Mouse (Mus musculus): ENCODE data around the gene Aars2. TPM values are rescaled to one million over a fixed set of nuclear protein-coding genes. Genes with fewer than 3 reads are reported as not detected.
A peak's percentile ranks its signal among the peaks of the same experiment; 100 is the strongest.

The Aars2 gene
- total RNA-seq, 2 experiments from 2014 or later, result 17.7 to 19.7 TPM

- peak in 1 of 2 experiments; percentile 22 for DNase-seq
These were observed 51.6 kb downstream of the Aars2 start for GRCm38 (mm10) chr17:45557998-45558862.

GRCm38 (mm10) chr17:45559732-45560525 is 53.3 kb downstream of the Aars2 start:
- DNase-seq, result no peak

GRCm38 (mm10) chr17:45563216-45563615 is 56.6 kb downstream of the Aars2 start:
- DNase-seq, result no peak

GRCm38 (mm10) chr17:45563655-45564530 is 57.3 kb downstream of the Aars2 start, which contains the start of gene Slc35b2:
TSS of gene Slc35b2 (plus strand) at chr17:45563874.
- peak; percentile 96 to 97 for DNase-seq

GRCm38 (mm10) chr17:45564531-45565084 is 58.0 kb downstream of the Aars2 start:
- DNase-seq, result no peak

- no peak for DNase-seq
These were observed 58.5 kb downstream of the Aars2 start for GRCm38 (mm10) chr17:45565103-45565502.

- DNase-seq, result no peak
These were observed 59.4 kb downstream of the Aars2 start for GRCm38 (mm10) chr17:45566031-45566359.

- DNase-seq, result no peak
These were observed 59.9 kb downstream of the Aars2 start for GRCm38 (mm10) chr17:45566360-45567161.

GRCm38 (mm10) chr17:45567162-45567601 is 60.5 kb downstream of the Aars2 start:
- DNase-seq, result no peak

GRCm38 (mm10) chr17:45568990-45569389 is 62.3 kb downstream of the Aars2 start:
- DNase-seq, result no peak

GRCm38 (mm10) chr17:45569999-45570398 is 63.4 kb downstream of the Aars2 start:
- no peak for DNase-seq

Other genes starting within 250 kb of the Aars2 start
- 10 to 100 TPM; 38.0 to 38.2 TPM for gene Cdc5l, start 73.1 kb upstream of the Aars2 start, total RNA-seq (2021)
- under 1 TPM in 1 of 2 experiments, not detected in 1; 0.33 TPM for gene Spats1, start 31.4 kb upstream of the Aars2 start, total RNA-seq (2021)
- not detected for gene Tcte1, start 16.6 kb downstream of the Aars2 start, total RNA-seq (2021)
- under 1 TPM in 1 of 2 experiments, not detected in 1; 0.05 TPM for gene Tmem151b, start 42.8 kb downstream of the Aars2 start, total RNA-seq (2021)
- 1 to 10 TPM; 1.2 to 3.1 TPM for gene Nfkbie, start 48.9 kb downstream of the Aars2 start, total RNA-seq (2021)
- 10 to 100 TPM; 23.4 to 26.0 TPM for gene Slc35b2, start 57.0 kb downstream of the Aars2 start, total RNA-seq (2021)
- gene Hsp90ab1, start 66.4 kb downstream of the Aars2 start, total RNA-seq (2021), result 1,000 to 10,000 TPM; 1,354 to 1,581 TPM
- 10 to 100 TPM; 65.0 to 67.4 TPM for gene Slc29a1, start 92.8 kb downstream of the Aars2 start, total RNA-seq (2021)
- gene Mymx, start 95.3 kb downstream of the Aars2 start, total RNA-seq (2021), result not detected
- gene Capn11, start 152.5 kb downstream of the Aars2 start, total RNA-seq (2021), result under 1 TPM; 0.17 to 0.57 TPM
- gene Mrpl14, start 179.5 kb downstream of the Aars2 start, total RNA-seq (2021), result 100 to 1,000 TPM; 160 to 167 TPM
- 10 to 100 TPM; 91.7 to 95.7 TPM for gene Tmem63b, start 180.1 kb downstream of the Aars2 start, total RNA-seq (2021)
- 1 to 10 TPM in 1 of 2 experiments, not detected in 1; 1.3 TPM for gene 1600014C23Rik, start 227.0 kb downstream of the Aars2 start, total RNA-seq (2021)

Data from heart, adult 18-20 months (tissue).